Mouse (Mus musculus): ENCODE measurements around the gene Cdc25a. TPM values are rescaled to one million over a fixed set of nuclear protein-coding genes. Genes with fewer than 3 reads are reported as not detected.

The Cdc25a gene
- polyA plus RNA-seq, 1 experiment from 2014 or later = 40.4 TPM

DNA sequence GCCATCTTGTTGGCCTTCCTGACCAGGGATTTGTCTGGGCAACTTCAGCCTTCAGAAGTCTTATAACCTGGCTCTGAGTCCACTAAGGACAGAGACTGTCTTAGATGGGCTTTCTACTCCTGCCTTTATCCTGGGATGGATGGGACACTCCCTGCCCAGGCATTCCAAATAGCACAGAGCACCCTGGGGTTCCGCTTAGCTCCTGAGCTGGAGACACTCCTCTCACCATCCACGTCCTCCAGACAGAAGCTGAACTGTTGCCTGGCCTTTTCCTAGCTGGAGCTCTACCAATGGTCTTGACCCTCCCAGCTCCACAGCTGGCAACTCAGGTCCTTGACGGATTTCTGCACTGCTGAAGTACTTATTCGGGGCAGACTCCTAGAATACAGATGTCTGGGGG is 26.9 kb downstream of the Cdc25a start:
- Histone ChIP-seq H3K27ac (ENCODE audit: low read depth) (no peak overlapping the region), H3K36me3 (ENCODE audit: insufficient read depth) (no peaks in the 10 kb centered on the region), H3K9ac (no peak overlapping the region), H3K4me2 (no peak overlapping the region), H3K9me3 (ENCODE audit: low read depth, low read length) (no peaks in the 10 kb centered on the region), H3K4me1 (ENCODE audit: insufficient read depth) (no peaks in the 10 kb centered on the region), H3K4me3 (ENCODE audit: low read depth, low read length) (no peak overlapping the region), H3K27me3 (ENCODE audit: insufficient read depth, low read length) (no peaks in the 10 kb centered on the region)
- no peak for TF ChIP-seq CTCF (IDR thresholded peaks at IDR 0.05; ENCODE audit: low read depth)
- ATAC-seq (ENCODE audit: insufficient read depth) (no peak), DNase-seq (no peak)
- 54% methylated on average over 4 of the region's 4 CpGs for WGBS

DNA sequence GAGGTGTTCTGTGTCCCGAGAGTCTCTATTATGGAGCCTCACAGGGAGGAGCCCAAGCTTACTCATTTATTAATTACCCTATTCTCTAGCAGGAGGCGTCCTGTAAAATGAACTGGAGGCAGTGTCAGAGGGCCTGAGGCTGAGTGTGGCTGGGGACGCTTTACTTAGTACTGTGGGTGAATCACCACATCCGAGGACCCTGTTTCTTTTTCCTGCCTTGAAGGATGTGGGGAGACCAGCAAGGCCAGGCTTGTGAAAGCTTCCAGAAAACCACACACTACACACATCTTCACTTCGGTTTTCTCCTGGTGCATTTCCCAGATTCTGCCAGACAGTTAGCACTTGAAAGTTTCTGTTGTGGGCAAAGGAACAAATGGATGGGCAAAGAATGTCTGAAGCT is 27.4 kb downstream of the Cdc25a start:
- H3K4me2 ChIP-seq = no peak overlapping the region
- no peak overlapping the region for H3K9ac ChIP-seq
- WGBS = 63% methylated on average over 5 of the region's 5 CpGs
- no peaks in the 10 kb centered on the region for H3K36me3 ChIP-seq (ENCODE audit: insufficient read depth)
- TF ChIP-seq CTCF (IDR thresholded peaks at IDR 0.05; ENCODE audit: low read depth) = no peak
- no peak overlapping the region for H3K4me3 ChIP-seq (ENCODE audit: low read depth, low read length)
- H3K27me3 ChIP-seq (ENCODE audit: insufficient read depth, low read length) = no peaks in the 10 kb centered on the region
- H3K9me3 ChIP-seq (ENCODE audit: low read depth, low read length) = no peaks in the 10 kb centered on the region
- H3K27ac ChIP-seq (ENCODE audit: low read depth) = no peak overlapping the region
- DNase-seq (no peak), ATAC-seq (ENCODE audit: insufficient read depth) (no peak)
- no peaks in the 10 kb centered on the region for H3K4me1 ChIP-seq (ENCODE audit: insufficient read depth)

DNA sequence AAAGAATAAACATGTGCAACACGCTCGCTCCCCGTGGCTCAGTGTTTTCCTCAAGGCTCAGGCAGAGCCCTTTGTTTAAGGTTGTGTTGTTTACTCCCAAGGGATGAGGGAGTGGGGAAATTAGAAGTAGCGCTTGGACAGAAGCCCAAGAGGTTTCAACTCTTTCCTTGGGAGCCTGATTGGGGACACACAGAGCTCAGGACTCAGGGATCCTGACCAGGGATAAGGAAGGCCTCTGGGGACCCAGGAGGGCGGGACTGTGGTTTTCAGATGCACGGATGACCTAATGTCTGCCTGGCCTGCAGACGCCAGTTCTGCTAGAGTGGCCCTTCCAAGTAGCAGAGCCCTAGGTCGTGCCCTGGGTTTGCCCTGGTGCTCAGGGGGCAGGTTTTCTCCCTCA is 31.9 kb downstream of the Cdc25a start:
- H3K4me2 ChIP-seq = no peak overlapping the region
- ATAC-seq (ENCODE audit: insufficient read depth) (peak; percentile 60; the same call in 1 of the 2 replicates), DNase-seq (peak; percentile 44)
- H3K4me1 ChIP-seq (ENCODE audit: insufficient read depth) = no peaks in the 10 kb centered on the region
- H3K9me3 ChIP-seq (ENCODE audit: low read depth, low read length) = no peaks in the 10 kb centered on the region
- H3K4me3 ChIP-seq (ENCODE audit: low read depth, low read length) = no peak overlapping the region
- 44% methylated on average over 8 of the region's 8 CpGs for WGBS
- H3K36me3 ChIP-seq (ENCODE audit: insufficient read depth) = no peaks in the 10 kb centered on the region
- TF ChIP-seq CTCF (IDR thresholded peaks at IDR 0.05; ENCODE audit: low read depth) = no peak
- no peak overlapping the region for H3K9ac ChIP-seq
- no peaks in the 10 kb centered on the region for H3K27me3 ChIP-seq (ENCODE audit: insufficient read depth, low read length)
- no peak overlapping the region for H3K27ac ChIP-seq (ENCODE audit: low read depth)

DNA sequence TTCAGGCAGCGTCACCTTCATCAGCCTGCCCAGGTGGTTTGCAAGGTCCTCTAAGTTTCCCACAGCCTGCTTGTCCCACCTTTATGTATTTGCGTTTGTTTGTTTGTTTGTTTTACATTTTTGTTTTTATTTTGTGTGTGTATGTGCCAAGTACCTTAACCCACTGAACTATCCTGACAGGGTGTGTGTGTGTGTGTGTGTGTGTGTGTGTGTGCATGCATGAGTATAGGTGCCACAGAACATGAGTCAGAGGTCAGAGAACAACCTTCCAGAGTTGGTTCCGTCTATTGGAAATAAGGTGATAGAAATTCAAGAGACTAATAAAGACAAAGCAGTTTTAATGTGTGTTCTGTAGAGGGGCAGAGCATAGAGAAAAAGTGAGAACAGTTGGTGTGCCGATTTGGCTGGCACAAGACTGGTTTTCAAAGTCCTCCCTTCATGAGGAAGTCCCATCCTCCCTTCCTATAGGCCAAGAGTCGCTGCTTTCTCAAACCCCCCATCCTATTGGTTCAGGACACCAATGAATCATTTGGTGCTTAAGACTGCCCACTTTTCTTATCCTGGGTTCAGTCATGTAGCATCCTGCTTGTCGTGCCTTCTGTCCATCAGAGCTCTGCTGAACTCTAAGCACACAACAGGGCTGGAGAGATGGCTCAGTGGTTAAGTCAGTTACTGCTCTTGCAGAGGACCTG is 32.5 kb downstream of the Cdc25a start:
- Histone ChIP-seq H3K4me2 (no peak overlapping the region), H3K27ac (ENCODE audit: low read depth) (no peak overlapping the region)
- WGBS = 66% methylated on average over 6 of the region's 6 CpGs

GRCm38 (mm10) chr9:109909102-109909501 is 33.7 kb downstream of the Cdc25a start:
- H3K9ac ChIP-seq = no peak overlapping the region
- 71% methylated on average over 8 of the region's 8 CpGs for WGBS
- ATAC-seq (ENCODE audit: insufficient read depth) = no peak
- H3K9me3 ChIP-seq (ENCODE audit: low read depth, low read length) = no peaks in the 10 kb centered on the region
- H3K4me2 ChIP-seq = no peak overlapping the region
- no peaks in the 10 kb centered on the region for H3K27me3 ChIP-seq (ENCODE audit: insufficient read depth, low read length)
- DNase-seq = no peak
- H3K4me1 ChIP-seq (ENCODE audit: insufficient read depth) = no peaks in the 10 kb centered on the region
- no peak for TF ChIP-seq CTCF (IDR thresholded peaks at IDR 0.05; ENCODE audit: low read depth)
- no peaks in the 10 kb centered on the region for H3K36me3 ChIP-seq (ENCODE audit: insufficient read depth)
- H3K27ac ChIP-seq (ENCODE audit: low read depth) = no peak overlapping the region
- H3K4me3 ChIP-seq (ENCODE audit: low read depth, low read length) = no peak overlapping the region

More for the DNA sequence above, 32.5 kb downstream of the Cdc25a start:
- Histone ChIP-seq H3K9ac (no peak overlapping the region), H3K27me3 (ENCODE audit: insufficient read depth, low read length) (no peaks in the 10 kb centered on the region), H3K4me3 (ENCODE audit: low read depth, low read length) (no peak overlapping the region), H3K9me3 (ENCODE audit: low read depth, low read length) (no peaks in the 10 kb centered on the region), H3K36me3 (ENCODE audit: insufficient read depth) (no peaks in the 10 kb centered on the region), H3K4me1 (ENCODE audit: insufficient read depth) (no peaks in the 10 kb centered on the region)
- DNase-seq (no peak), ATAC-seq (ENCODE audit: insufficient read depth) (no peak)
- no peak for TF ChIP-seq CTCF (IDR thresholded peaks at IDR 0.05; ENCODE audit: low read depth)

GRCm38 (mm10) chr9:109909926-109910325 is 34.5 kb downstream of the Cdc25a start:
- Histone ChIP-seq H3K27ac (ENCODE audit: low read depth) (no peak overlapping the region), H3K9ac (no peak overlapping the region), H3K9me3 (ENCODE audit: low read depth, low read length) (no peaks in the 10 kb centered on the region), H3K4me2 (no peak overlapping the region), H3K4me3 (ENCODE audit: low read depth, low read length) (no peak overlapping the region), H3K27me3 (ENCODE audit: insufficient read depth, low read length) (no peaks in the 10 kb centered on the region), H3K36me3 (ENCODE audit: insufficient read depth) (no peaks in the 10 kb centered on the region), H3K4me1 (ENCODE audit: insufficient read depth) (no peaks in the 10 kb centered on the region)
- ATAC-seq (ENCODE audit: insufficient read depth) = no peak
- TF ChIP-seq CTCF (IDR thresholded peaks at IDR 0.05; ENCODE audit: low read depth) = no peak
- WGBS = 80% methylated on average over 4 of the region's 4 CpGs
- DNase-seq = no peak

DNA sequence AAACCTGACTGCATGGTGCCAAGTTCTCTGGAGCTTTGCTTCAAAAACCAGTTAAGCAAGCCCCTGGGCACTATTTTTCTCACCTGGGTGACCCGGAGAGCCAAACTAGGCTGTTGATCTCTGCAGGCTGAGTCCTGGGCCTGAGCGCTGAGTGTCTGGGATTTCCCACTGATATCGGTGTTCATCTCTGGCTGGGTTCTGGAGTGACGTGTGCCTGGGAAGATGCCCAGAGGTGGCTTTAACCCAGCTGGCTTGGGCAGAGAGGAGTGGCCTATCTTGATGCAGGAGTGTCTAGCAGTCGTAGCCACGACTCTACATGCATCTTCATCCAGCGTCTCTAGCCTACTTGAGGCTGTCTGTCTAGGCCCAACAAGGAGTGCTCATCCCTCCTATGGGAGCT is 36.4 kb downstream of the Cdc25a start:
- Histone ChIP-seq H3K36me3 (ENCODE audit: insufficient read depth) (no peaks in the 10 kb centered on the region), H3K9me3 (ENCODE audit: low read depth, low read length) (no peaks in the 10 kb centered on the region), H3K27me3 (ENCODE audit: insufficient read depth, low read length) (no peaks in the 10 kb centered on the region), H3K4me3 (ENCODE audit: low read depth, low read length) (no peak overlapping the region), H3K9ac (no peak overlapping the region), H3K4me2 (no peak overlapping the region), H3K4me1 (ENCODE audit: insufficient read depth) (no peaks in the 10 kb centered on the region), H3K27ac (ENCODE audit: low read depth) (no peak overlapping the region)
- no peak for DNase-seq
- no peak for ATAC-seq (ENCODE audit: insufficient read depth)
- 76% methylated on average over 7 of the region's 7 CpGs for WGBS
- TF ChIP-seq CTCF (IDR thresholded peaks at IDR 0.05; ENCODE audit: low read depth) = no peak

Measured in lung, embryonic 14.5 days (tissue).